In the genomic region with DNA sequence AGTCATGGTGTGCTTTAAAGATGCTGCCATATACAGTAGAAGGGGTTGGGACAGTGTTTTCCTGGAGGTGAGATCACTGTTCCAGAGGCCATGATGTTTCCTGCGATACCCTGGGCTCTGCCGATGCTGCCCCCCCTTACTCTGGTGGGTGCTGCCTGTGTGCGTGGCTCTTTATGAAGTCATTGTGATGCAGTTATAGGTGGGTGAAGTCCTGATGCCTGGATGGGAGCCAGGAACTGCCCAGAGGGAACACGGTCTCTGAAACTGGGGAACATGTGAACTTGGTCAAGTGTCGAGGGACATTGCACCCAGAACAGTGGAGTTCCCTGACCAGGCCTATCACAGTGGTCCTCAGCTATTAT, we compare ENCODE assay signal across 27 mouse cellular contexts. TPM values are rescaled to one million over a fixed set of nuclear protein-coding genes. Genes with fewer than 3 reads are reported as not detected.
DNase-seq lines count a peak whose midpoint lies in the region; ATAC-seq and TF ChIP-seq lines count a peak whose summit lies in the region.
"Had no signal": no experiment of that assay in that cellular context is flagged by ENCODE, and none has a peak within 500 bp of the region (broad histone marks: within the 10 kb centered on the region; RNA-seq: fewer than 3 reads in every experiment).

No protein-coding gene starts in this region.

- no peak for TF ChIP-seq CTCF in heart, adult 2 months (IDR thresholded peaks at IDR 0.05)
- no peak for TF ChIP-seq CTCF in thymus, adult 2 months (IDR thresholded peaks at IDR 0.05; ENCODE audit: borderline replicate concordance, control insufficient read depth, extremely low read depth, insufficient read depth, low read length, poor library complexity)
- TF ChIP-seq CTCF in MEL (IDR thresholded peaks at IDR 0.05 in 2 of 3, conservative IDR thresholded peaks at IDR 0.05 in 1 of 3; ENCODE audit: control insufficient read depth in 1 of 3, insufficient read depth in 1 of 3, low read depth in 2 of 3, low read length in 3 of 3, poor library complexity in 1 of 3, severe bottlenecking in 1 of 3), result no peak

- no peak for TF ChIP-seq RAD21 in MEL (IDR thresholded peaks at IDR 0.05; ENCODE audit: low read depth, low read length)

- H3K4me2 ChIP-seq in liver, embryonic 13.5 days, result 0 out of 2 replicates have a peak overlapping the region, but pooled peaks have one; percentile 53
- H3K4me2 ChIP-seq: embryonic facial prominence, embryonic 13.5 days; embryonic facial prominence, embryonic 15.5 days; forebrain, embryonic 12.5 days had no signal

- H3K27me3 ChIP-seq in heart, adult 2 months (ENCODE audit: control insufficient read depth, insufficient read depth, low read length), result no peaks in the 10 kb centered on the region
- peaks cover 78% of the 10 kb centered on the region for H3K27me3 ChIP-seq in heart, embryonic 10.5 days (ENCODE audit: insufficient read depth, poor library complexity, severe bottlenecking)
- peaks cover 82% of the 10 kb centered on the region for H3K27me3 ChIP-seq in liver, embryonic 13.5 days
- H3K27me3 ChIP-seq in thymus, adult 2 months (ENCODE audit: control insufficient read depth, insufficient read depth, low read length), result no peaks in the 10 kb centered on the region
- no peaks in the 10 kb centered on the region for H3K27me3 ChIP-seq in MEL (ENCODE audit: control insufficient read depth in 1 of 2, insufficient read depth in 2 of 2, low read length in 2 of 2)

- no peak for DNase-seq in heart, adult 2 months
- no peak for DNase-seq in heart, embryonic 10.5 days (ENCODE audit: low spot score)
- no peak for DNase-seq in liver, embryonic 13.5 days
- DNase-seq in liver, result no peak
- no peak for DNase-seq in thymus, adult 2 months
- no peak for DNase-seq in thymus, postnatal 0 days (ENCODE audit: low spot score)
- DNase-seq in MEL (ENCODE audit: low read depth, low spot score), result no peak
- no peak for DNase-seq in kidney, postnatal 25 days
- DNase-seq: adrenal gland, adult 2 months; adrenal gland, postnatal 10 days; adrenal gland, postnatal 25 days; B cell, adult 2 months; cerebellum, adult 11-12 months; cerebellum, adult 8-10 months; cerebellum, adult 9-11 months; cerebellum, postnatal 14 days; cerebellum, postnatal 36 days; embryo, embryonic 11 days had no signal

- 87% methylated on average over 5 of the region's 5 CpGs for WGBS in heart, adult 2 months
- whole genome bisulfite sequencing in heart, embryonic 10.5 days, result 89% methylated on average over 5 of the region's 5 CpGs
- 74% methylated on average over 5 of the region's 5 CpGs for WGBS in liver, embryonic 13.5 days (ENCODE audit: insufficient replicate concordance)
- WGBS in thymus, adult 2 months, result 46% methylated on average over 5 of the region's 5 CpGs

- no peaks in the 10 kb centered on the region for H3K79me2 ChIP-seq in heart, adult 2 months (replicated peaks; ENCODE audit: control insufficient read depth, insufficient read depth, low read length)
- H3K79me2 ChIP-seq in MEL (ENCODE audit: control insufficient read depth, insufficient read depth, low read length, poor library complexity), result no peaks in the 10 kb centered on the region; the same call in 1 of the 2 replicates

- peak overlapping the region; percentile 84; the same call in 1 of the 2 replicates for H3K27ac ChIP-seq in heart, adult 2 months
- no peak overlapping the region for H3K27ac ChIP-seq in heart, embryonic 10.5 days
- peak overlapping the region; percentile 79; the same call in 1 of the 2 replicates for H3K27ac ChIP-seq in liver, embryonic 13.5 days
- peak overlapping the region; percentile 91 for H3K27ac ChIP-seq in thymus, adult 2 months (ENCODE audit: control insufficient read depth, insufficient read depth, low read length)
- peak overlapping the region; percentile 97 for H3K27ac ChIP-seq in MEL (ENCODE audit: control insufficient read depth, low read depth, low read length)
- H3K27ac ChIP-seq: embryonic facial prominence, embryonic 13.5 days; embryonic facial prominence, embryonic 15.5 days; forebrain, embryonic 10.5 days; forebrain, embryonic 12.5 days had no signal

- H3K4me3 ChIP-seq in heart, adult 2 months, result no peak overlapping the region
- no peak overlapping the region for H3K4me3 ChIP-seq in heart, embryonic 10.5 days
- H3K4me3 ChIP-seq in liver, embryonic 13.5 days (replicated peaks), result no peak overlapping the region
- no peak overlapping the region for H3K4me3 ChIP-seq in thymus, adult 2 months (ENCODE audit: control insufficient read depth, insufficient read depth, low read length)
- no peak overlapping the region; a peak in 2 of 4 replicates for H3K4me3 ChIP-seq in MEL (ENCODE audit: control insufficient read depth in 1 of 2, insufficient read depth in 1 of 2, low read depth in 2 of 2, low read length in 2 of 2)
- H3K4me3 ChIP-seq: embryonic facial prominence, embryonic 13.5 days; embryonic facial prominence, embryonic 15.5 days; erythroblast, embryonic 14.5 days; forebrain, embryonic 10.5 days; forebrain, embryonic 12.5 days had no signal

- ATAC-seq in liver, embryonic 13.5 days (ENCODE audit: low read depth), result no peak
- ATAC-seq: CD4-positive, CD25-positive, alpha-beta regulatory T cell, adult 4 months; forebrain, embryonic 14.5 days; forebrain, embryonic 16.5 days had no signal

- intact Hi-C loops in heart, adult 2 months (cut with DNase I), result loop anchor here (2.0 to 5.0 kb wide), 2 partner anchors 48 to 49 kb away; no protein-coding TSS in a partner anchor

- H3K36me3 ChIP-seq in heart, adult 2 months (ENCODE audit: control insufficient read depth, insufficient read depth, low read length), result no peaks in the 10 kb centered on the region
- no peaks in the 10 kb centered on the region for H3K36me3 ChIP-seq in heart, embryonic 10.5 days
- no peaks in the 10 kb centered on the region for H3K36me3 ChIP-seq in liver, embryonic 13.5 days
- H3K36me3 ChIP-seq in thymus, adult 2 months (ENCODE audit: control insufficient read depth, insufficient read depth, low read length), result no peaks in the 10 kb centered on the region
- H3K36me3 ChIP-seq in MEL (ENCODE audit: control insufficient read depth in 1 of 2, insufficient read depth in 2 of 2, low read length in 2 of 2), result peaks cover 0 to 41% of the 10 kb centered on the region in 2 experiments; a peak in 2 of 4 replicates
- H3K36me3 ChIP-seq: embryonic facial prominence, embryonic 13.5 days; embryonic facial prominence, embryonic 15.5 days; forebrain, embryonic 10.5 days; forebrain, embryonic 12.5 days had no signal

- H3K9ac ChIP-seq in heart, adult 2 months (ENCODE audit: low read depth, low read length), result no peak overlapping the region
- peak overlapping the region; percentile 54; the same call in 1 of the 2 replicates for H3K9ac ChIP-seq in liver, embryonic 13.5 days
- peak overlapping the region; percentile 69 for H3K9ac ChIP-seq in MEL (ENCODE audit: control insufficient read depth, low read depth, low read length, poor library complexity, severe bottlenecking)
- H3K9ac ChIP-seq: embryonic facial prominence, embryonic 13.5 days; embryonic facial prominence, embryonic 15.5 days; forebrain, embryonic 12.5 days had no signal

- H3K4me1 ChIP-seq in heart, adult 2 months (ENCODE audit: control insufficient read depth, insufficient read depth, low read length), result peaks cover 12% of the 10 kb centered on the region
- H3K4me1 ChIP-seq in heart, embryonic 10.5 days, result peaks cover 54% of the 10 kb centered on the region
- peaks cover 73% of the 10 kb centered on the region for H3K4me1 ChIP-seq in liver, embryonic 13.5 days (replicated peaks)
- peaks cover 90% of the 10 kb centered on the region for H3K4me1 ChIP-seq in thymus, adult 2 months (replicated peaks; ENCODE audit: control insufficient read depth, insufficient read depth, low read length)
- peaks cover 14 to 56% of the 10 kb centered on the region in 2 experiments for H3K4me1 ChIP-seq in MEL (ENCODE audit: control insufficient read depth in 1 of 2, insufficient read depth in 2 of 2, low read length in 2 of 2)

- TF ChIP-seq POLR2A in heart, adult 2 months (IDR thresholded peaks at IDR 0.05; ENCODE audit: insufficient read depth, low read depth, low read length), result no peak
- no peak for TF ChIP-seq POLR2A in thymus, adult 2 months (IDR thresholded peaks at IDR 0.05; ENCODE audit: control insufficient read depth, extremely low read depth, insufficient read depth, low read length, poor library complexity)
- TF ChIP-seq POLR2A in MEL (IDR thresholded peaks at IDR 0.05; ENCODE audit: control insufficient read depth in 1 of 2, insufficient read depth in 1 of 2, low read depth in 1 of 2, low read length in 2 of 2, poor library complexity in 1 of 2), result 0 out of 4 replicates have a peak, but pooled peaks of 1 of the 2 experiments have one; percentile 14

- no peak for TF ChIP-seq EP300 in heart, adult 2 months (IDR thresholded peaks at IDR 0.05; ENCODE audit: insufficient read depth, low read depth, low read length)
- no peak for TF ChIP-seq EP300 in MEL (IDR thresholded peaks at IDR 0.05; ENCODE audit: low read depth in 1 of 2, low read length in 2 of 2)

- no peaks in the 10 kb centered on the region for H3K9me3 ChIP-seq in heart, embryonic 10.5 days
- no peaks in the 10 kb centered on the region for H3K9me3 ChIP-seq in liver, embryonic 13.5 days (replicated peaks)
- no peaks in the 10 kb centered on the region for H3K9me3 ChIP-seq in MEL (replicated peaks; ENCODE audit: insufficient read depth, low read length)
- H3K9me3 ChIP-seq: embryonic facial prominence, embryonic 13.5 days; embryonic facial prominence, embryonic 15.5 days; forebrain, embryonic 10.5 days; forebrain, embryonic 12.5 days; G1E had no signal

TF ChIP-seq in MEL, 35 proteins besides CTCF, POLR2A, EP300 and RAD21:
- TF ChIP-seq MYC (IDR thresholded peaks at IDR 0.05; ENCODE audit: low read depth, low read length), result 0 out of 2 replicates have a peak, but pooled peaks have one; percentile 32
- TF ChIP-seq GATA1 (IDR thresholded peaks at IDR 0.05; ENCODE audit: low read depth, low read length), result no peak
- TF ChIP-seq RCOR1 (IDR thresholded peaks at IDR 0.05; ENCODE audit: low read depth, low read length), result no peak

RNA-seq across cellular contexts. Expression of gene Cbfa2t3, which starts 14.2 kb away (rescaled TPM):
- total RNA-seq in heart, adult 2 months (2021), result 10 to 100 TPM; 21.8 to 22.3 TPM
- 10.2 and 10.9 TPM in 2 replicates for polyA plus RNA-seq in heart, adult 2 months (2012; rRNA removed)
- polyA plus RNA-seq in heart, embryonic 10.5 days (2016; fragmentation: Nextera tagmentation; extraction: Ambion mirVana), result 3.8 and 5.5 TPM in 2 replicates
- 4.5 and 5.7 TPM in 2 replicates for polyA plus RNA-seq in liver, embryonic 13.5 days (2015; fragmentation: Nextera tagmentation; extraction: Ambion mirVana)
- polyA plus RNA-seq in thymus, adult 2 months (2012; rRNA removed), result 62.3 and 76.8 TPM in 2 replicates
- 15.2 and 16.7 TPM in 2 replicates for polyA plus RNA-seq in thymus, postnatal 0 days (2015; fragmentation: Nextera tagmentation; extraction: Ambion mirVana)
- total RNA-seq in MEL (2012; rRNA removed), result 10.5 and 11.1 TPM in 2 replicates
- 100 to 1,000 TPM in 1 of 2 experiments, not detected in 1; 102 TPM for polyA plus RNA-seq in MEL (2012; ENCODE audit: insufficient read depth in 1 of 2, insufficient read length in 2 of 2, low read depth in 1 of 2, low replicate concordance in 2 of 2, missing spikeins in 1 of 2)
